Mouse (Mus musculus): ENCODE results near the gene Prune1.

Gene Prune1

DNA sequence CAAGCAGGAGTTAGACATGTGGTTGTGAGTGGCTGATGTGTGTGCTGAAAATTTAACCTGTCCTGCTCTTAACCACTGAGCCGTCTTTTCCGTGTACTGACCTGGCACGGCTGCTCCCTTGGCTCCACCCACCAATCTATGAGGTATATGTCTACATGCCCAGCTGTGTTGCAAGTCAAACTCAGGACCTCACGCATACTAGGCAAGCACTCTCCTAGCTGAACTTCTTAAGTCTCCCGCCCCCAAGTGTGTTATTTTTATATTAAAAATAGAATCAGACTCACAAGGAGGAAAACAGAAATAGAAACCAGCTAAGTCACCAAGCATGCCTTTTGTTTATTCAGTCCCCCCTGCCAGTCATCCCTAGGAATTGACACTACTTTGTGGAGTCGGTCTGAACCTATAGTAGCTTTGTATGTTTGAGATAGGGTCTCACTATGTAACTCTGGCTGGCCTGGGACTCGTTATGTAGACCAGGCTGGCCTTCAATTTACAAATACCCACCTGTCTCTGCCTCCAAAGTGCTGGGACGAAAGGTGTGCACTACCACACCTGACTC, 44.3 kb downstream of the Prune1 start:
- no peak for DNase-seq (ENCODE audit: low spot score in 2 of 2)

- no peak for DNase-seq (ENCODE audit: low spot score in 2 of 2)
Measured at GRCm38 (mm10) chr3:95235386-95236301, 46.2 kb downstream of the Prune1 start.

- DNase-seq (ENCODE audit: low spot score in 2 of 2) = no peak
Measured at GRCm38 (mm10) chr3:95233303-95233980, 48.4 kb downstream of the Prune1 start.

GRCm38 (mm10) chr3:95232771-95233170, 49.1 kb downstream of the Prune1 start:
- no peak for DNase-seq (ENCODE audit: low spot score in 2 of 2)

DNA sequence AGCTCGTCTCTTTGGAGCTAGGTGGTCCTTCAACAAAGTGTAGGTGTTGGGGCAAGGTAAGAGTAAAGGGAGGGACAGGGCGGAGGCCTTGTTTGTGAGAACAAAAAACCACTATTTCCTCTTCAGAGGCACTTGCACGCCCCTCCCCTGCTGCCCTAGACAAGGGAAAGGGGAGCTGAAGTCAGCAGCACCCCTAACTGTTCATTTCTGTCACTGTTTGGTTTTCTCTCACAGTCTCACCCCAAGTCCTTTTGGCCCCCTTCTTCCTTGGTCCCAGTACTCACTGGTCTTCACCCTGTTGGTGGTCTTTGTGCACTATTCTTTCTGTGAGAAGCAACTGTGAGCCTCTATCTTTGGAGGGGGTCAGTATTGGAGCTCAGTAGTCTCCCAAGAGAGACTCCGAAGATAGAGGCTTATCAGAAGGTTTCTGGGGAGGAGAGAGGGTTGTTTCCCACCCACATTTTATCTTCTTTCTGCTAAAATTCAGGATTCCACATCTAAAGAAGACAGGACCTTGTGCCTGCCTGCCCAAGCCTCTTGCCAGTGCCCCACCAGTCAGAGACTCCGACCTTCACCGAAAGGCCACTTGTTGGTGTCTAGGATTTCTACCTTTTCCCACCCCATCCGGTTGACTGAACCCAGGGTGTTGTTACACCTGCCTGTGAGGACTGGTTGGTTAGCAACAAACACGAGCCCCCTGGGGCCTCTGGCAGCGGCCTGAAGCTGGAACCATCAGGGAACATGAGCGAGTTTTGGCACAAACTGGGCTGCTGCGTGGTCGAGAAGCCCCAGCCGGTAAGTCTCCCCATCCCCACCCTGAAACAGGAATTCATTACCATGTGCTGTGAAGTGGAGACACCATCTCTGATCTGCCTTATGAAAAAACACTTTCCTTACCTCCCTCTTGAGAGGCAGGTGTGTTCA, 50.3 kb downstream of the Prune1 start, which contains the start of gene Mllt11:
TSS of gene Mllt11 (minus strand) at position 874 of the 924 bp plus-strand sequence.
- DNase-seq (ENCODE audit: low spot score in 2 of 2) = no peak

DNA sequence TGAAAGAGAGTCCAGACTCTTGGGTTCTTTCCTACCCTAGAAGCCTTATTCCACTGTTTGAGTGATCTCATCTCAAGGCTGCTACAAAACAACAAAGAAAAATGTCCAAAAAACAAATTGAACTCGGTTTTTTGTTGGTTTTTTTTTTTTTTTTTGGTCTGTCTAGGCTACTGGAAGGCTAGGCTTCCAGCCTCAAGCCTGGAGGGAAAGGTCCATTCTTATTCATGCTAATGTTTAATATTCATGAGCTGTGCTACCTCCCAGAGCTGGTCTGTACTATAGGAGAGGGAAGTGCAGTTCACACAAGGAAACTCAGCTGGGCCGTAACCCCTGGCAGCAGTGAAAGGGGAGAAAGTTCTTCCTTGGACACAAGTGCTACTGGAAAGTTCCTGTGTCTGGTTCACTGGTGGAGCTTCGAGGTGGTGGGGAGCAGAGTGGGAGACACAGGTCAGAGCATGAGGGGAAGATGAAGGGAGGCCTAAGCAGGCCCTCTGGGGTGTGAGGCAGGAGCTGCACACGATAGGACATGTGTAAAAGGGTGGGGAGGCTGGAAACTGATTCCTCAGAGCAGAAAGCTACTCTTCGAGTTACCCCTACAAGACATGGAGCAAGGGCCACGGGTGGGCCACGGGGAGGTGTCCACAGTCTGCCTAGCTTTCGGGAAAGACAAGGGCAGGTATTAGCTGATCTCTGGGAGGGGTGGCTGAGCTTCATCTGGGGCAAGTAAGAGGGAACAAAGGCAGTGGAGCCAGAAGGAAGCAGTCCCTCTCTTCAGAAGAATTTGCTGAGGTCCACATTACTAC, 51.2 kb downstream of the Prune1 start:
- DNase-seq (ENCODE audit: low spot score in 2 of 2) = no peak

DNA sequence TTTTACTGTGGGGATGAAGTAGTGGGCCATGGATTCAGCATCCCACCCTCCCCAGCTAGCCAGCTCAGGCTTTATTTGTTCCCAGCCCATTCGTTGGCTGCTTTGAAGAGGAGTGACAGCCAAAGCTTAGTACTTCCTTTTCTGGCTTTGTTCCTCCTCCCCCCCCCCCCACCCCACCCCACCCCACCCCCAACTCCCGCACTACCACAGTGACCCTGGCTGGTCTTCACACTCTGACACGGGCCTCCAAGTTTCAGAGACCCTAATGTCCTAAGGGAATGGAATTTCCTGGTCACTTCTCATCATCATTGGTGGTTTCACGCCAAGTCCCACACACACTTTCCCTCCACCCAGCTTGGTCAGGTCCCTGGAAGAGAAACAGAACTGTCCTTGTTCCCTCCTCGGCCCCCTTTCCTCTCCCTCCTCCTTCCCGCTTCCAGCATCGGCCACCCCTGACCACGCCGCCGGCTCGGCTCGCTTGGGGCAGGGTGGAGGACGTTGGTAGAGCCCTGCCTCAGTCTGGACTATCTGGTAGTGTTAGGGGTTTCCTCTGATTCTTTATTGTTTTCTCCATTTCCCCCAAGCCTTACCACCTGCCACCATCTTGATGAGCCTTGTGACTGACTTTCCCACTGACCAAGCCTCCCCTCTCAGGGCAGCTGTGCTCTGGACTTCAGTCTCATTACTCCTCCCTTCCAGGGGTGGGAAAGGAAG, 51.9 kb downstream of the Prune1 start:
- peak in 1 of 2 experiments; percentile 49 for DNase-seq (ENCODE audit: low spot score in 2 of 2)

- DNase-seq (ENCODE audit: low spot score in 2 of 2) = peak; percentile 63 to 68
Measured at GRCm38 (mm10) chr3:95228894-95229780, 52.7 kb downstream of the Prune1 start.

- DNase-seq (ENCODE audit: low spot score in 2 of 2) = peak; percentile 87 to 89
Measured at GRCm38 (mm10) chr3:95228148-95228893, 53.6 kb downstream of the Prune1 start, which contains the start of gene Cdc42se1. Gene Cdc42se1, plus strand, starts transcription at chr3:95228732.

- DNase-seq (ENCODE audit: low spot score in 2 of 2) = no peak
Measured at GRCm38 (mm10) chr3:95227214-95227613, 54.7 kb downstream of the Prune1 start.

- no peak for DNase-seq (ENCODE audit: low spot score in 2 of 2)
Measured at GRCm38 (mm10) chr3:95224295-95224694, 57.6 kb downstream of the Prune1 start.

GRCm38 (mm10) chr3:95223041-95223440, 58.8 kb downstream of the Prune1 start:
- DNase-seq (ENCODE audit: low spot score in 2 of 2) = no peak

DNA sequence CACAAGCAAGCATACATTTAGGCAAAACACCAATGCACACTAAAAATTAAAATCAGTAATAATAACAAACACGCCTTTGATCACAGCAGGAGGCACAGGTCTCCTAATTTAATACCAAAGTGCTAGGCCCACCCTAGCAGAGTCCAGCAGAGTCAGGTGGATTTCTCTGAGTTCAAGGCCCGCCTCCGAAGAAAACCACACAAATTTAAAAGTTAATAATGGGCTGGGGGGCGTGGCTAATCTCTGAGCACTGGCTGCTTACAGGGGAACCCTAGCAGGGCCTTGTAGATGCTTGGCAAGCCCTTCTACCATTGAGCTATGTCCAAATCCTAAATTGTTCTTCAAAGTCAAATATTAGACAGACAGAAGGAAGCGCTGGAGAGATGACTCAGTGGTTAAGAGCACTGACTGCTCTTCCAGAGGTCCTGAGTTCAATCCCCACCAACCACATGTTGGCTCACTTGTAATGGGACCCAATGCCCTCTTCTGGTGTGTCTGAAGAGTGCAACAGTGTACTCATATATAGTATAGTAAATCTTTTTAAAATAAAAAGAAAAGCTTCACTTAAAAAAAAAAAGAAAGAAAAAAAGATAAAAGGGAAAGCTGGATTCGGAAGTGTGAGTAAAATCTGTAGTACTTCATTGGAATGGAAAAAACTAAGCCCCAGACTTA, 63.3 kb downstream of the Prune1 start:
- DNase-seq (ENCODE audit: low spot score in 2 of 2) = no peak

DNA sequence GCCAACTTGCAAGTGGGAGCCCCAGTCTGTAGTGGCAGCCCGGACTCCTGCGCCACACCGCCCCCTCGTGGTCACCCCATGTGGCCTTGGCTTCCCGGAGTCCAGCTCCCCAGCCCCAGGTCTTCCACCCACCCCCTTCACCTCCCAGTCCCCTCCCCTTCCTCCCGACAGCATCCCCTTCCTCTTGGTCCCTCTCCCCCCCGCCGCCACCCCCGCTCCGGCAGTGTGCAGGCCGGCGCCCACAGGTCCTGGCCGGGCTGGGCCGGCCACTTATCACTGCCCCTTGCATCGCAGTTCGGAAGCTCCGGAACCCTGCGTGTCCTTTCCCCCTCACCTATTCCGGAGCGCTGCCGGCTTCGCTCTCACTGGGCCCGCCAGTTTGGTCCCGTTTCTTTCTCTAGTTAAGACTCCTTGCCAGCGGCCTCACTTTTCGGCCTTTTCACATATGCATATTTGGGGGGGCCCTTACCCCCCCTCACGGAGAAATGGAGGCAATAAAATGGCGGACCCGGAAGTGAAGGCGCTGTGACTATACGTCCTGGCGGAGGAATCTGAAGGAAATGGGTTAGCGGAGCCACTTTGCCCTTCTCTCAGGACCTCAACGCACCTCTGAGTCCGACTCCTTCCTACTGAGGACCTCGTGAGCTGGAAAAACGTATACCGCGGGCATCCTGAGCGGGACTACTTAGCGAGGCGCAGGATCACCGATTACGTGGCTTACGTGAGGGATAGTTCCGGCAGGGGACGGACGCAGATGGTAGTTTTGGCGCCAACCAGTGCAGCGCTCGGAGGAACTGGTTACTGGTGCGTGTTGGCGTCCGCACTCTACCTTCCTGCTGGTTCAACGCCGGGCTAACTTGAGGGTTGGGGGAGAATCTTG, 64.4 kb downstream of the Prune1 start, which contains the start of gene Gabpb2:
TSS of gene Gabpb2 (minus strand) at position 662 of the 880 bp plus-strand sequence.
- DNase-seq (ENCODE audit: low spot score in 2 of 2) = peak; percentile 82 to 85

- no peak for DNase-seq (ENCODE audit: low spot score in 2 of 2)
Measured at GRCm38 (mm10) chr3:95216655-95217254, 65.1 kb downstream of the Prune1 start.

GRCm38 (mm10) chr3:95213609-95213975, 68.3 kb downstream of the Prune1 start:
- no peak for DNase-seq (ENCODE audit: low spot score in 2 of 2)

All from frontal cortex, postnatal 14 days (tissue).